Mouse (Mus musculus): ENCODE measurements around the gene Fau. TPM values are rescaled to one million over a fixed set of nuclear protein-coding genes. Genes with fewer than 3 reads are reported as not detected.

Gene Fau
- polyA plus RNA-seq (2014; fragmentation: Illumina TruSeq; extraction: RNeasy Lipid Tissue Mini Kit (QIAGEN cat#74804); ENCODE audit: insufficient read depth, low read depth, low replicate concordance) = 2,086 TPM

GRCm38 (mm10) chr19:6057313-6058096 lies at the start of gene Fau, which contains the start of gene Mrpl49:
Gene Fau (plus strand): TSS chr19:6057844.
Gene Mrpl49 (minus strand): TSS chr19:6057785.

GRCm38 (mm10) chr19:6015511-6016315 lies 41.9 kb upstream of the Fau start, which contains the start of gene Capn1:
Gene Capn1 (minus strand): TSS chr19:6015897.

GRCm38 (mm10) chr19:6046294-6047153 lies 11.1 kb upstream of the Fau start, which contains the start of gene Syvn1:
Gene Syvn1 (plus strand): TSS chr19:6046576.

DNA sequence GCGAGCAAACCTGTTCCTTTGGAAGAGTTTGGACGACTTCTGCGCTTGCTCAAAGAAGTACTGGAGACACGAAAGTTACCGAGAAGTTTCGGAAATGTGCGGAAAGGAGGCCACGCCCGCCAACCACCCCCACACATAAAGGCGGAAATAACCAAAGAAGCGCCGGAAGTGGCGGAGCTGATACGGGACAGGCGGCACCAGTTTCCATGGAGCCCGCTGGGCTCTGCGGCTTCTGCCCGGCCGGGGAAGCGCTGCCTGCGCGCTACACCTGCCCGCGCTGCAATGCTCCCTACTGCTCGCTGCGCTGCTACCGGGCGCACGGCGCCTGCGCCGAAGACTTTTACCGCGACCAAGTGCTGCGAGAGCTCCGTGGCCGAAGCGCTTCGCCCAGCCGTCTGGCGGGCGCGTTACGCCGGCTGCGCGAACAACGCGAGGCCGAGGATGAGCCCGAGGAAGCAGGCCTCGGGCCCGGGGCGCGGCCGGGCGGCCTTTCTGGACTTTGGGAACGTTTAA lies 3.4 kb downstream of the Fau start, which contains the start of gene Znhit2:
Gene Znhit2 (plus strand): TSS at position 172 of the 513 bp plus-strand sequence.

GRCm38 (mm10) chr19:6067724-6068415 lies 10.2 kb downstream of the Fau start, which contains the start of gene Tm7sf2:
Gene Tm7sf2 (minus strand): TSS chr19:6068373.

DNA sequence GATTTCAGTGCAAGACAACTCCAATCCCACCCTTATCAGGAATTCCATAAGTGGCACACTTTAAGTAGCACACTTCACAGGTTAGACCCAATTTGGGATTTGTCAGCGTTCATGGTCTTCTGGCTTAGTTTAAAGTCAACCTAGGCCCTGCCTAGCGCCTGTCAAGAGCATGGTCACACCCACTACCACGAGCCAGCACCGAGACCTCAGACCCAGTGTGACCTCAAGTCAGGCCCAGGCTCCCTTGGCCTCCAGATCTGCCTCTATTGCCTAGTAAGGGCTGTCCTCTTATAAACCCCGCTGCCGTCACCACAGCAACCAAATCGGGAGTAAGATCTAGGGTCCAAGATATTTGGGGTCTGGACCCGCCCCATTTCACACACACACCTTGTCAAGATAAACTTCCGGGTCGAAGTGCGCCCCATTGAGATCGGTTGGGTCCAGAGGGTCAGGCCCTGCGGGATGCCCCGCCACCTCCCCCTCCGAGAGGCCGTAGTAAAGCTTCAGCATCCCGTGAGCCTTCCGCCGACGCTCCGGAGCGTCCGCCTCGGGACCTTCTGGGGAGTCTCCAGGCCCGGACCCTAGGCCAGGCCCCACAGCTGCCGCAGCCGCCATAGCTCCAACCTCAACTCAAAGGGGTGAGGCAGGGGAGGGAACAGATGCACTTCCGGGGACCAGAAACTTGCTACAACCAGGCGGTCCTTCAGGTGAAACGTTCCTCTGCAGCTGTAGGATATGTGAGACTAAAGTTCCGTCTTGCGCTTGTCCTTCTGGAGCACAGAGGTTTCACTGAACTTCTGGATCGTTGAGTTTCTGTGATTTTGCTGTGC lies 19.1 kb downstream of the Fau start, which contains the start of gene Vps51:
Gene Vps51 (minus strand): TSS at position 668 of the 830 bp plus-strand sequence.

DNA sequence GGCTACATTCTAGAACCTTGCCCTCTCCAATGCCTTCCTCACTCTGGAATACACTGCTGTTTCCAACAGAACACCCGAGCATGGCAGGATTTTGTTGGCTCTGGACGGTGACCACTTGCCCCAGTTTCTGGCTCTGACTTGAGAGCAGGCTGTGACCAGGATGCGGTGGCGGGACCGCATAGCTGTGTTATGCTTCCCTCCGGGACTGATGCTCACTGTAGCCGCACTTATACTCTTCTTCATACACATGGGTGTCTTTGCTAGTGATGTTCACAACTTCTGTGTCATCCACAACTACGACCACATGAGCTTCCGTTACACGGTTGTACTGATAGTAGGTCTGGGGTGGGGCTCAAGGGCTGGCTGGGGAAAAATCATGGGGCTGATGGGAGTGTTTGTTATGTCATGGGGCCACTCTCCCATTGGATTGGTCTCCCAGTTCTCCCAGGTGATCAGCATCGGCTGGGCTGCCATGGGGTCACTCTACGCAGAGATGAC lies 22.4 kb downstream of the Fau start, which contains the start of gene Tmem262:
Gene Tmem262 (plus strand): TSS at position 51 of the 498 bp plus-strand sequence.

DNA sequence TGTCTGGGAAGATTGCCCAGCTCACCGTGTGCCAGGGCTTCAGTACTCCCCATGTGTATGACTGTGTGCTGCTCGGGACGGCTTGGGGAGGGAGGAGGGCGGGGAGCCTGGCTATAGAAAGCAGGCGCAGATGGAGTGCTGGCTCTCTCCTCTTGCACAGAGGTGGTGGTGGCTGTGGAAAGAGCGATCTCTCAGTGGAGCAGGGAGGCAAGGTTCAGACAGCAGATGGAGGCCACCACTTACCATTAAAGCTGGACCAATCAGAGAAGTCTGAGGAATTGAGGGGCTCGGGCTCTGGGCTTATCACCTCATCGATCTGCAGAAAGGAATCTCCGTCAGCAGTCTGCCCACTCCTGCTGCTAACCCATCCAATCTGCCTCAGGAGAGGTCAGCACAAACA lies 24.5 kb downstream of the Fau start, which contains the start of gene Gm28374:
Gene Gm28374 (minus strand): TSS at position 101 of the 400 bp plus-strand sequence.

DNA sequence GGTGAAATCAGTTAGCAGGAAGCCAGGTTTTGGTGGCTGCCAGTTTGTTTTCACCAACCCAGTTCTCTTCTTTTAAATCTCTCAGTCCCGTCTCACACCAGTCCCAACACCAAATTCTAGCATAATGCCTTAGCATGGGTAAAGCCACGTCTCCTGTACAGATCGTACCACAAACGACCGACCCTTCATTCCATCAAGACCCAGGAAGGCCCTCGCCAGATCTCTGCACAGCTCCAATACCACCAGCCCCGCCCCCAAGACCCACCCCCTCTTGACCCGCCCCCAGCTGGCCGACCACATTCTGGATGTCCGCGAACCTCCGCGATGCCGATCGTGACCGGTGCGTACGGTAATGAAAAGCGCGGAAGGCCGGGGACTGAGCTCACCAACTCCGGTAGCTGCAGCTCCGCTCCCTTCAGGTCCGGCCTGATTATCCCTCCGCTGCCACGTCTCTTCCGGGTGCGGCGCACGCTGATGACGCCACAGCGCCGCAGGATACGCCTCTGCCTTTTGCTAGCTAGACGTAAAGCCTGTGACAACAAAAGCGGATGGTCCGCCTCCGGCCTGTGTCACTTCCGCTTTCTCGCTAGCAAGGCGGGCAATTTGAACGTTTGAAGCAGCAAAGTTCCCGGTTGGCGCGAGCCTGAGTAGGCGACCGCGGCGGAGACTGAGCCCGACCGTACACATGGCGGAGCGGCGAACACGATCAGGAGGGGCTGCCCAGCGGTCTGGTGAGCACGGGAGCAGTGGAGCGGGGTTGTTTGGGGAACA lies 27.0 kb downstream of the Fau start, which contains the start of the genes Zfpl1 and Cdca5:
Gene Zfpl1 (minus strand): TSS at position 479 of the 771 bp plus-strand sequence.
Gene Cdca5 (plus strand): TSS at position 506 of the 771 bp plus-strand sequence.

DNA sequence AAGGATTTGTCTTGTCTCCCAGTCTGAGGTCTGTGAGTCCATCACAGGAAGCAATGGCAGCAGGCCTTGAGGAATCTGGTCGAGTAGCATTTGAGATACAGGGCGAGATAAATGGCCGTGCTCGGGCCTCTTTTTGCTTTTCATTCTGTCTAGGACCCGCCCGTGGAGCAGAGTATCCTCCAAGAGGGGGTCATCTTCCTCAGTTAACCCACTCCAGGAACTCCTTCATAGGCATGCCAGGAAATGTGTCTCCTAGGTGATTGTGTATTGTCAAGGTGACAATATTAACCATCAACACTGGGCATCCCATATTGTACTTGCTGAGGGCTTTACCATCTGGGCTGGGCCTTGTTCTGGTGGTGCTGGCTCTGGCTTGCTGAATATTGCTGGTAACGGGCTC lies 36.5 kb downstream of the Fau start, which contains the start of gene AC131692.1:
Gene AC131692.1 (plus strand): TSS at position 301 of the 400 bp plus-strand sequence.

GRCm38 (mm10) chr19:6105586-6105985 lies 47.9 kb downstream of the Fau start, which contains the start of gene Naaladl1:
Gene Naaladl1 (plus strand): TSS chr19:6105782.

Other genes starting within 250 kb of the Fau start
- gene Frmd8, start 182.6 kb upstream of the Fau start, polyA plus RNA-seq (2014; fragmentation: Illumina TruSeq; extraction: RNeasy Lipid Tissue Mini Kit (QIAGEN cat#74804); ENCODE audit: insufficient read depth, low read depth, low replicate concordance) = 15.0 TPM
- gene Slc25a45, start 180.0 kb upstream of the Fau start, polyA plus RNA-seq (2014; fragmentation: Illumina TruSeq; extraction: RNeasy Lipid Tissue Mini Kit (QIAGEN cat#74804); ENCODE audit: insufficient read depth, low read depth, low replicate concordance) = 10.0 TPM
- gene Tigd3, start 163.7 kb upstream of the Fau start, polyA plus RNA-seq (2014; fragmentation: Illumina TruSeq; extraction: RNeasy Lipid Tissue Mini Kit (QIAGEN cat#74804); ENCODE audit: insufficient read depth, low read depth, low replicate concordance) = 0.60 TPM
- 39.4 TPM for gene Dpf2, start 144.8 kb upstream of the Fau start, polyA plus RNA-seq (2014; fragmentation: Illumina TruSeq; extraction: RNeasy Lipid Tissue Mini Kit (QIAGEN cat#74804); ENCODE audit: insufficient read depth, low read depth, low replicate concordance)
- gene Cdc42ep2, start 133.0 kb upstream of the Fau start, polyA plus RNA-seq (2014; fragmentation: Illumina TruSeq; extraction: RNeasy Lipid Tissue Mini Kit (QIAGEN cat#74804); ENCODE audit: insufficient read depth, low read depth, low replicate concordance) = 15.7 TPM
- gene Pola2, start 93.6 kb upstream of the Fau start, polyA plus RNA-seq (2014; fragmentation: Illumina TruSeq; extraction: RNeasy Lipid Tissue Mini Kit (QIAGEN cat#74804); ENCODE audit: insufficient read depth, low read depth, low replicate concordance) = 10.7 TPM
- gene Slc22a20, start 71.7 kb upstream of the Fau start, polyA plus RNA-seq (2014; fragmentation: Illumina TruSeq; extraction: RNeasy Lipid Tissue Mini Kit (QIAGEN cat#74804); ENCODE audit: insufficient read depth, low read depth, low replicate concordance) = not detected
- 30.1 TPM for gene Capn1, start 41.9 kb upstream of the Fau start, polyA plus RNA-seq (2014; fragmentation: Illumina TruSeq; extraction: RNeasy Lipid Tissue Mini Kit (QIAGEN cat#74804); ENCODE audit: insufficient read depth, low read depth, low replicate concordance)
- 23.8 TPM for gene Syvn1, start 11.3 kb upstream of the Fau start, polyA plus RNA-seq (2014; fragmentation: Illumina TruSeq; extraction: RNeasy Lipid Tissue Mini Kit (QIAGEN cat#74804); ENCODE audit: insufficient read depth, low read depth, low replicate concordance)
- 25.9 TPM for gene Mrpl49, start 59 bp upstream of the Fau start, polyA plus RNA-seq (2014; fragmentation: Illumina TruSeq; extraction: RNeasy Lipid Tissue Mini Kit (QIAGEN cat#74804); ENCODE audit: insufficient read depth, low read depth, low replicate concordance)
- gene Znhit2, start 3.3 kb downstream of the Fau start, polyA plus RNA-seq (2014; fragmentation: Illumina TruSeq; extraction: RNeasy Lipid Tissue Mini Kit (QIAGEN cat#74804); ENCODE audit: insufficient read depth, low read depth, low replicate concordance) = 21.2 TPM
- gene Tm7sf2, start 10.5 kb downstream of the Fau start, polyA plus RNA-seq (2014; fragmentation: Illumina TruSeq; extraction: RNeasy Lipid Tissue Mini Kit (QIAGEN cat#74804); ENCODE audit: insufficient read depth, low read depth, low replicate concordance) = 10.4 TPM
- 30.5 TPM for gene Vps51, start 19.4 kb downstream of the Fau start, polyA plus RNA-seq (2014; fragmentation: Illumina TruSeq; extraction: RNeasy Lipid Tissue Mini Kit (QIAGEN cat#74804); ENCODE audit: insufficient read depth, low read depth, low replicate concordance)
- gene Tmem262, start 22.2 kb downstream of the Fau start, polyA plus RNA-seq (2014; fragmentation: Illumina TruSeq; extraction: RNeasy Lipid Tissue Mini Kit (QIAGEN cat#74804); ENCODE audit: insufficient read depth, low read depth, low replicate concordance) = not detected
- not detected for gene Gm28374, start 24.4 kb downstream of the Fau start, polyA plus RNA-seq (2014; fragmentation: Illumina TruSeq; extraction: RNeasy Lipid Tissue Mini Kit (QIAGEN cat#74804); ENCODE audit: insufficient read depth, low read depth, low replicate concordance)
- gene Zfpl1, start 27.1 kb downstream of the Fau start, polyA plus RNA-seq (2014; fragmentation: Illumina TruSeq; extraction: RNeasy Lipid Tissue Mini Kit (QIAGEN cat#74804); ENCODE audit: insufficient read depth, low read depth, low replicate concordance) = 30.3 TPM
- gene Cdca5, start 27.1 kb downstream of the Fau start, polyA plus RNA-seq (2014; fragmentation: Illumina TruSeq; extraction: RNeasy Lipid Tissue Mini Kit (QIAGEN cat#74804); ENCODE audit: insufficient read depth, low read depth, low replicate concordance) = 0.73 TPM
- not detected for gene AC131692.1, start 36.6 kb downstream of the Fau start, polyA plus RNA-seq (2014; fragmentation: Illumina TruSeq; extraction: RNeasy Lipid Tissue Mini Kit (QIAGEN cat#74804); ENCODE audit: insufficient read depth, low read depth, low replicate concordance)
- not detected for gene Naaladl1, start 47.9 kb downstream of the Fau start, polyA plus RNA-seq (2014; fragmentation: Illumina TruSeq; extraction: RNeasy Lipid Tissue Mini Kit (QIAGEN cat#74804); ENCODE audit: insufficient read depth, low read depth, low replicate concordance)
- gene Sac3d1, start 60.8 kb downstream of the Fau start, polyA plus RNA-seq (2014; fragmentation: Illumina TruSeq; extraction: RNeasy Lipid Tissue Mini Kit (QIAGEN cat#74804); ENCODE audit: insufficient read depth, low read depth, low replicate concordance) = 9.6 TPM
- 19.4 TPM for gene Snx15, start 70.5 kb downstream of the Fau start, polyA plus RNA-seq (2014; fragmentation: Illumina TruSeq; extraction: RNeasy Lipid Tissue Mini Kit (QIAGEN cat#74804); ENCODE audit: insufficient read depth, low read depth, low replicate concordance)
- gene Batf2, start 83.1 kb downstream of the Fau start, polyA plus RNA-seq (2014; fragmentation: Illumina TruSeq; extraction: RNeasy Lipid Tissue Mini Kit (QIAGEN cat#74804); ENCODE audit: insufficient read depth, low read depth, low replicate concordance) = 4.7 TPM
- 47.3 TPM for gene Arl2, start 83.7 kb downstream of the Fau start, polyA plus RNA-seq (2014; fragmentation: Illumina TruSeq; extraction: RNeasy Lipid Tissue Mini Kit (QIAGEN cat#74804); ENCODE audit: insufficient read depth, low read depth, low replicate concordance)
- 0.18 TPM for gene Majin, start 126.5 kb downstream of the Fau start, polyA plus RNA-seq (2014; fragmentation: Illumina TruSeq; extraction: RNeasy Lipid Tissue Mini Kit (QIAGEN cat#74804); ENCODE audit: insufficient read depth, low read depth, low replicate concordance)
- 0.64 TPM for gene Gpha2, start 168.5 kb downstream of the Fau start, polyA plus RNA-seq (2014; fragmentation: Illumina TruSeq; extraction: RNeasy Lipid Tissue Mini Kit (QIAGEN cat#74804); ENCODE audit: insufficient read depth, low read depth, low replicate concordance)
- gene Ppp2r5b, start 178.0 kb downstream of the Fau start, polyA plus RNA-seq (2014; fragmentation: Illumina TruSeq; extraction: RNeasy Lipid Tissue Mini Kit (QIAGEN cat#74804); ENCODE audit: insufficient read depth, low read depth, low replicate concordance) = 22.8 TPM
- 6.0 TPM for gene Atg2a, start 183.8 kb downstream of the Fau start, polyA plus RNA-seq (2014; fragmentation: Illumina TruSeq; extraction: RNeasy Lipid Tissue Mini Kit (QIAGEN cat#74804); ENCODE audit: insufficient read depth, low read depth, low replicate concordance)
- gene Ehd1, start 218.9 kb downstream of the Fau start, polyA plus RNA-seq (2014; fragmentation: Illumina TruSeq; extraction: RNeasy Lipid Tissue Mini Kit (QIAGEN cat#74804); ENCODE audit: insufficient read depth, low read depth, low replicate concordance) = 75.5 TPM
- 44.0 TPM for gene Cdc42bpg, start 248.6 kb downstream of the Fau start, polyA plus RNA-seq (2014; fragmentation: Illumina TruSeq; extraction: RNeasy Lipid Tissue Mini Kit (QIAGEN cat#74804); ENCODE audit: insufficient read depth, low read depth, low replicate concordance)